Mouse (Mus musculus) WW6 (cell line): ENCODE data around the gene Snapc2.
A peak's percentile ranks its signal among the peaks of the same experiment; 100 is the strongest.

Source experiments
- DNase-seq: peaks from one replicate; pipeline ENCODE4 v3.0.0-alpha.2; 2013; ENCODE audit warnings: low read depth, low spot score

Gene Snapc2

GRCm38 (mm10) chr8:4252934-4253841, at the start of gene Snapc2:
Gene Snapc2 (plus strand): TSS chr8:4253080.
- DNase-seq = peak; percentile 96

DNA sequence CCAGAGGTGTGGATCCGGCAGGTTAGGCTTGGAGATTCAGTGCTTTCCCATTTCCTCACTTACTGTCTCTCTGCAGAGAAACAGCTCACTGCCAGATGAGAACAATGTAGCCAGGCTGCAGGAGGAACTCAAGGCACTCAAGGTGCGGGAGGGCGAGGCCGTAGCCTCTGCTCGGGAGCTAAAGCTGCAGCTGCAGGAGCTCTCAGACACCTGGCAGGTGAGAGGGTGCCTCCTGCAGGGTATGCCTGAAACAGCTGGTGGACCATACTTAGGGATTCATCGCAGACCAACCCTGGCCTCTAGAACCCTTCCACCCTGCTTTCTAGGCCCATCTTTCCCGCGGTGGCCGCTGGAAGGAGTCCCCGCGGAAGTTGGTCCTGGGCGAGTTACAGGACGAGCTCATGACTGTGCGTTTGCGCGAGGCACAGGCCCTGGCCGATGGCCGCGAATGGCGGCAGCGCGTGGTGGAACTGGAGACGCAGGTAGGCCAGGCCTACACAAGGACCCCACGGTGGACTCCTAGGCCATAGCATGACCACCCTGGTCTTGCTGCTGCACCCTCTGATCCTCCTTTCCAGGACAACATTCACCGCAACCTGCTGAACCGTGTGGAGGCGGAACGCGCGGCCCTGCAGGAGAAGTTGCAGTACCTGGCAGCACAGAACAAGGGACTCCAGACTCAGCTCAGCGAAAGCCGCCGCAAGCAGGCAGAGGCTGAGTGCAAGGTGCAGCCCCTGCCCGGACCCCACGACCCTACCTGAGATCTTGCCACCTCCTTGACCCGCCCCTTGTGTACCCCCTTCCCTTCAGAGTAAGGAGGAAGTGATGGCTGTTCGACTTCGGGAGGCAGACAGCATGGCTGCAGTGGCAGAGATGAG, 47.4 kb upstream of the Snapc2 start:
- DNase-seq = no peak

DNA sequence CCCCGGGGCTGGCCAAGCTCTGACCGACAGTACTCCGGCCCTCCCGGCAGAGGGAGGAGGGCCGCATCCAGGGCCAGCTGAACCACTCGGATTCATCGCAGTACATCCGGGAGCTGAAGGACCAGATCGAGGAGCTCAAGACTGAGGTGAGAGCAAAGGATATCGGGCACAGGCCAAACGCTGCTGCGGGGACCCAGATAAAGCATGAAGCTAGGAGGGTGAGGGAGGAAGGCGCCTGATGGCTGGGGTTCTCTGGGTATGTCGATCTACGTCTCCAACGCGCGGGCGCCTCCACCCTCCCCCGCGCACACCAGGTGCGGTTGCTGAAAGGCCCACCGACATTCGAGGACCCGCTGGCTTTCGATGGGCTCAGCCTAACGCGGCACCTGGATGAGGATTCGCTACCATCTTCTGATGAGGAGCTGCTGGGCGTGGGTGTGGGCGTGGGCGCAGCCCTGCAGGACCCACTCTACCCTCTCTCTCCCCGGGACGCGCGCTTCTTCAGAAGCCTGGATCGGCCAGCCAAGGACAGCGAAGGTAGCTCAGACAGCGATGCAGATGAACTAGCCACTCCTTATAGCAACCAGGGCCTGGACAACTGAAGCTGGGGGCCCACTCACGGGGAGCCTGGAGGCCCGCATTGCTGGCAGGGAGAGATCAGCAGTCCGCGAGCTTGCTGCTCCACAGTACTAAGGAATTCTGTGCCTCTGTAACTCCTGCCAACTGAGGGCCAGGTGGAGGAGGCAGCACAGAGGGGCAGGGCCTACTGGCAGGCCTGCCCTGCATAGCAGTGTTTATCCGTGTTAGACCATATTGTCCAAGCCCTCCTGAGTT, 46.5 kb upstream of the Snapc2 start:
- DNase-seq = no peak

- DNase-seq = no peak
These were observed 45.9 kb upstream of the Snapc2 start for GRCm38 (mm10) chr8:4207016-4207350.

GRCm38 (mm10) chr8:4211097-4211496, 41.8 kb upstream of the Snapc2 start:
- no peak for DNase-seq

DNA sequence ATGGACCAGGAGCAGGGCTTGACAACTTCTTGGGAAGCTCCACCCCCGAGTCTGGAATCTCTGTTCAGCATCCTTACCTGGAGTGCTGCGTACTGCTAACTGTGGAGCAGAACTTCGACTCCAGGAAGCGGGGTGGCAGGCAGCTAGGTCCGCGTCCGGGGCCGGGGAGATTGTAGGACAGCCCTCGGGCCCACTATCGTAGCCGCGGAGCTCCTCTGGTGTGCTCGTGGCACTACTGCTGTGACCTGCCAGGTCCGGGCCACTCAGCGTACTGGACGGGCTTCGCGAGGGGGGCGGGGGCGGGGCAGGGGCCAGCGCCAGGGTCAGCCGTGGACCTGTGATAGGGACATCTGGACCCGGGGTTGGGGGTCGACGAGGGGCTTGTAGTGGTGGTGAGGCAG, 40.1 kb upstream of the Snapc2 start:
- no peak for DNase-seq

GRCm38 (mm10) chr8:4213210-4214005, 39.5 kb upstream of the Snapc2 start:
- DNase-seq = no peak

DNA sequence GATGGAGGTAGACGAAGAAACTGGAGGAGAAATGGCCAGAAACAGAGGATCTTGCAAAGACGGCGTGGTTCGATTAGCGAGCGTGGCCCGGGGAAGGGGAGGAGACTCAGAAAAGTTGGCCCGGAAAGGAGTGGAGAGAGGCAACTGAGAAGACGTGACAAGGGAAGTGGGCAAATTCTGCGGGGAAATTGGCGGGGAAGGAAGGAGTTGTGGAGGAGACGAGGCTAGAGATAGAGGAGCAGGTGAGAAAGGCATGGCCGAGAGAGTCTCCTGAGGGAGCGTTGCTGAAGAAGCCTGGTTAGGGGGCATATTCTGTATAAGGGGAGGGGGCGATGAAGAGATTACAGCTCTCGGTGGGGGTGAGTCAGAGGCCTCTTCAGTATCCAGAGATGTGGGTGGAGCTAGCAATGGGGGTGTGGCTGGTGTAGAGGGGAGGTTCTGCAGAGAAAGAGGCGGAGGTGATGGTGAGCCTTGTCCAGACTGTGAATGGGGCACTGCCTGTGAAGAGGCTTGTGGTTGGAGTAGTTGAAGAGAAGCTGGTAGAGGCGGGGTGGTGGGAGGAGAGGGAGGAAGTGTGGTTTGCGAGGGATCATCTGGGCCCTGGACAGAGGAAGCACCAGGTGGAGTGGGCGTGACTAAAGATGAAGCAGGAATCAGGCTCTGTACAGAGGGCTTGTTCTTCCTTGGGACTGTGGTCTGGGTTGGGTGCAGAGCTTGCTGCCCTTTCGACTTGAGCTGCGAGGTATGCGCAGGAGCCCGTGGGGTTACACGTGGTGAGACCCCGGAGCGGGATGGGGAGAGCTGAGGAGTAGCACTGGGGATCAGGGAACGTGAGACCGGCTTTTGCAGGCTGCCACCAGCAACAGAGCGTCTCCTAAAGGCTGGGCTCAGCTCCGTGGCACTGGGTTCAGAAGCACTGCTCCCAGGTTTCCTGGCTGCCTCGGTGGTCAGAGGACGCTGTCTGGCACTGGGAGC, 38.6 kb upstream of the Snapc2 start:
- DNase-seq = no peak

- DNase-seq = no peak
These were observed 36.6 kb upstream of the Snapc2 start for GRCm38 (mm10) chr8:4216296-4216695.

- peak; percentile 75 for DNase-seq
These were observed 35.9 kb upstream of the Snapc2 start, which contains the start of gene Prr36 for GRCm38 (mm10) chr8:4216791-4217621. Gene Prr36 (minus strand): TSS chr8:4217459.

DNA sequence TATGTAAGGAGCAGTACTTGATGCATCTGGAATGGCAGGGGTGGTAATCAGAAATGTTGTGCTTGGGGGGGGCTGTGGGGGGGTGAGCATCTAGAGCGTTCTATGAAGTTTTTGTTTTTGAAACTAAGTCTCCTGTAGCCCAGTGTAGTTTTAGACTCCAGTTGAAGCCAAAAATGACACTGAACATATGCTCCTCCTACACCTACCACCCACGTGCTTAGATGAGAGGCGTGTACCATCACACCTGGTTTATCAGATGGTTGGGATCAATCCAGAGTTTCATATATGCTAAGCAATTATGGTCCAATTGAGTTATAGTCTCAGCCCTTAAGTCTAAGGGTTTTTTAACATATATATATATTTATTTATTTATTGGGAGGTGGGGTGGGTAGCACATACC, 33.3 kb upstream of the Snapc2 start:
- DNase-seq = no peak

DNA sequence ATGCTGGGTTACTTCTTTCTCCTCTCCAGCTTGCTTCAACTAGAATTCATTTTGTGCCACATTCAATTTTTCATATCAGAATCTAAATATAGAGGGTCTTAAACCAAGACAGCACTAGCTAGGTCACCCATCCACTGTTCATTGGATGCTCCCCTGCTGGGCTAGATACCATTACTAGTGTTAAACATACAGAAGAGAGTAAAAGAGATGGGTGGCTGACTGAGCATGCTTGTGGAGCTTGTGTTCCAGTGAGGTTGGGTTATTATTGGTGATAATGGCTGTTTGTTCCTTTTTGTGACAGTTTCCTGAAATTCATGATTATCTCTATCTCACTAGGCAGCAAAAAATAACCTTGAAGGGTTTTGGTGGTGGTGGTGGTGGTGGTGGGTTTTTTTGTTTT, 30.8 kb upstream of the Snapc2 start:
- no peak for DNase-seq

DNA sequence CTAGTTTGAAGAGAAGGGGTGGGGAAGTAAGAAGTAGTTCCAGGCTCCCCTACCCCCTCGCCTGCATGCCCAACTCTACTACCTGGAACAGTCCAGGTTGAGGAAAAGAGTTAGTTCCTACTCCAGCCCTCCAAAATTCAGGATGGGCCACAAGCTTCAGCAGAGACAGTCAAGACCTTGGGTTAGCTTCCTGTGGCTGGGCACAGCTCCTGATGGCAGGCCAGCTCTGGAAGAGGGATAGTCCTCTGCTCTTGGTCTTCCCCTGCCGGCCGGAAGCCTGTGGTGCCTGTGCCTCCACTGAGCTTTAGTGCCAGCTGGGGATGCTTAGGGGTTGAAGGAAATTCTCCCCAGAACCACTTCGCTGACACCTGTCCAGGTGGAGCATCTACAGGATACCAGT, 26.6 kb upstream of the Snapc2 start:
- no peak for DNase-seq

DNA sequence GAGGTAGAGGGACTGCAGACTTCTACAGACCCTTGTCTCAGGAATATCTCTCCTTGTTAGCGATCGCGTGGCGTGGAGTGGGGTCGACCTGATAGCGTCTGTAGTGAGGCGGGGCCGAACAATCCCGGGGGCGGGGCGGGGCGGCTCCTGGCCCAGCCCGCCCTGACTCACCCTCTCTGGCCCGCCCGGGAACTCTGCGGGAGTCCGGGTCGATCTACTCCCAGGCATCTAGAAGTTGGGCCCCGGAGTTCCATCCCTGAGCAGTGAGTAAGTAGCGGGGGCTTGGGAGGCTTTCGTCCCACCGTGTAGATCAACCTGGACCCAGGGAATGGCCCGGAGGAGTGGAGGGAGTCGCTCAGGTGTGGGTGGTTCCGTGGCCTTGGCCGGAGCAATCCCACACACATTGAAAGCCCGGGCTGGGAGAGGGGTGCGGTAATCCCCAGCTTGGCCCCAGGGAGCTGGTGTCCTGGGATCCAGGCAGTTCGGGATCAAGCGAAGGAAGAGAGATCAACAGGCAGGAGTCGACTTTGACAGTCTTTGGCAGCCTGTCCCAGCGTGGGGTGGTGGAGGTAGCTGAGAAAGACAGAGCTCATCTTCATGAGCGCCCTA, 26.0 kb upstream of the Snapc2 start, which contains the start of gene Lrrc8e:
Gene Lrrc8e, plus strand, starts transcription at position 89 of the 609 bp plus-strand sequence.
- no peak for DNase-seq

GRCm38 (mm10) chr8:4227919-4228318, 25.0 kb upstream of the Snapc2 start:
- no peak for DNase-seq

- no peak for DNase-seq
These were observed 23.1 kb upstream of the Snapc2 start for GRCm38 (mm10) chr8:4229784-4230183.

GRCm38 (mm10) chr8:4230612-4231351, 22.1 kb upstream of the Snapc2 start:
- DNase-seq = no peak
